Mouse (Mus musculus) lung, embryonic 14.5 days (tissue): Measurements from ENCODE around the gene Slf2. TPM values are rescaled to one million over a fixed set of nuclear protein-coding genes. Genes with fewer than 3 reads are reported as not detected.

Source experiments
- ATAC-seq: fragments of 200-750 bp; cut with Nextera tagmentation; 2 replicates; pipeline ENCODE4 v1.8.0; 2017; ENCODE audit warnings: mild to moderate bottlenecking, moderate TSS enrichment, moderate library complexity; ENCODE audit not compliant: insufficient read depth
- DNase-seq: peaks from one replicate; pipeline ENCODE4 v3.0.0-alpha.2; 2015
- H3K27ac ChIP-seq: fragments of 300-500 bp; sonication (generic); 2 replicates; pipeline ENCODE4 v1.5.1; 2014; ENCODE audit warnings: low read depth, mild to moderate bottlenecking, moderate library complexity
- H3K27me3 ChIP-seq: fragments of 300-500 bp; sonication (generic); 2 replicates; pipeline ENCODE4 v1.6.1; 2014; ENCODE audit warnings: low read length, control low read depth; ENCODE audit not compliant: insufficient read depth
- H3K36me3 ChIP-seq: fragments of 300-500 bp; sonication (generic); 2 replicates; pipeline ENCODE4 v1.6.1; 2014; ENCODE audit warnings: control low read depth; ENCODE audit not compliant: insufficient read depth
- H3K4me1 ChIP-seq: fragments of 300-500 bp; sonication (generic); 2 replicates; pipeline ENCODE4 v1.6.1; 2014; ENCODE audit warnings: antibody characterized with exemption, control low read depth; ENCODE audit not compliant: insufficient read depth
- H3K4me2 ChIP-seq: fragments of 300-500 bp; sonication (generic); 2 replicates; pipeline ENCODE4 v1.6.1; 2014; ENCODE audit warnings: mild to moderate bottlenecking
- H3K4me3 ChIP-seq: fragments of 300-500 bp; sonication (generic); 2 replicates; pipeline ENCODE4 v1.5.1; 2014; ENCODE audit warnings: low read depth, low read length
- H3K9ac ChIP-seq: fragments of 300-500 bp; sonication (generic); 2 replicates; pipeline ENCODE4 v1.6.1; 2014
- H3K9me3 ChIP-seq: fragments of 300-500 bp; sonication (generic); 2 replicates; pipeline ENCODE4 v1.6.1; 2016; ENCODE audit warnings: low read depth, low read length, control low read depth
- CTCF ChIP-seq: IDR thresholded peaks from 2 replicates; pipeline ENCODE4 v1.5.1; 2016; ENCODE audit warnings: antibody characterized with exemption, low read depth
- WGBS: fragments of 180-500 bp; shearing (Covaris S2); extraction: QIAGEN DNeasy Blood & Tissue Kit; methylation state at CpG from one replicate; pipeline ENCODE4 v1.1.7; 2014; 5-methylcytosine and 5-hydroxymethylcytosine counted together
- polyA plus RNA-seq: library from polyadenylated mRNA; unstranded; fragments of >200 nt; fragmentation: Nextera tagmentation; extraction: Ambion mirVana; gene quantifications from 2 replicates; pipeline ENCODE4 v1.2.1, GENCODE M21; 2014

The Slf2 gene
- polyA plus RNA-seq, 1 experiment from 2014 or later: 43.9 TPM

DNA sequence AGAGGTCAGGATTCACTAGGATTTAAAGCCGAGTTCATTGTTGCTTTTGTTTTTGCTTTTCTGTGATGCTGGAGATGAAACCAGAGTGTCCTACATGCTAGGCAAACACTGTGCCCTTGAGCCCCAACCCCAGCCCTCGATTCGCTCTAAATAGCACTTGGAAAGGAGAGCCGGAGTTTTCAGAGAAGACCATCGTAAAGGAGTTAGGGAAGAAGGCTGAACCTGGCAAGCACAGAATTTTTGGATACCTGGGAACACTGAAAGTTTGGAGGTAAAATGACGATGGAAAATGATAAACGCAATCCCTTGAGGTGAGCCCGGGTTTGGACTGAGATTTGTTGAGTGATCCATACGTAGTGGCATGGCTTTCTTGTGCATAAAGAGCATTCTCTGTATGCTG is 57.4 kb downstream of the Slf2 start:
- 21% methylated on average over 9 of the region's 9 CpGs for WGBS
- no peak for DNase-seq
- peak overlapping the region; percentile 70; the same call in 1 of the 2 replicates for H3K9ac ChIP-seq
- H3K4me3 ChIP-seq: peak overlapping the region; percentile 64; the same call in 1 of the 2 replicates
- H3K4me2 ChIP-seq: peak overlapping the region; percentile 100
- peaks cover 10% of the 10 kb centered on the region for H3K4me1 ChIP-seq
- no peaks in the 10 kb centered on the region for H3K36me3 ChIP-seq
- no peak for TF ChIP-seq CTCF
- no peaks in the 10 kb centered on the region for H3K9me3 ChIP-seq
- no peak overlapping the region for H3K27ac ChIP-seq
- no peaks in the 10 kb centered on the region for H3K27me3 ChIP-seq
- ATAC-seq: no peak

DNA sequence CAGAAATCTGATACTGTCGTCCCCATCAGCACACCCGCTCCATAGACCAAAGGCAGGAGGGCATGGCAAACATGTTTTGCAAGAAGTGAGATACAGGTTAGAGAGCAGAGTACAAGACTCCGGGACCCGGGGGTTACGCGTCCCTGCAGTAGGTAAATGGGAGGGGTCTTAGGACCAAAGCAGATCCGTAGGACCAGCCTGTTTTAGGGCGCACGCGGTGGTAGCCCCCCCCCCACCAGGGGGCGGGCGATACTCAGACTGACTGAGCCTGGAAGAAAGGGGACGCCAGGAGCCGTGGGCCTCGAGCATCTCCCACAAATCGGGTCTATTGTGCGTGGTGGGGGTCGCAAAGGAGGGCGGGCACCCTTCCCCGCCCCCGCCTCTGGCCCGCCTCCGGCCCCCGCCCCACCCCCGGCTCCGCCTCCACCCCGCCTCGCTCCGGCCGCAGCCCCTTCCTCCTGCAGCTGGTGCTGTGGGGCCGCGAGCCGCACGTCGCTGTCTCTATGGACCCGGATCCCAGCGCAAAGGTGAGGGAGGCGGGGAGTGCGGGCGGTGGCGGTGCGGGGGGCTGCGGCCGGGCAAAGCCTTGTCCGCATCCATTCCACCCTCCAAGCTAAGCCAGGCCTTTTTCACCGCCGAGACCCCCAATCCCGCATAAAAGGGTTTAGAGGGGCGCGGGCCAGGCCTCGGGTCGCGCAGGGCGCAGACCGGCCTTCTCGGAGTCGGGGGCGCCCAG is 58.0 kb downstream of the Slf2 start, which contains the start of gene Sema4g:
Gene Sema4g, plus strand, starts transcription at position 271 of the 736 bp plus-strand sequence.
- peaks cover 10% of the 10 kb centered on the region for H3K4me1 ChIP-seq
- H3K9ac ChIP-seq: peak within 1 kb of the TSS; percentile 70
- H3K4me2 ChIP-seq: peak within 1 kb of the TSS; percentile 100
- TF ChIP-seq CTCF: peak; percentile 54
- ATAC-seq (peak; percentile 78), DNase-seq (peak; percentile 69)
- no peaks in the 10 kb centered on the region for H3K9me3 ChIP-seq
- H3K4me3 ChIP-seq: peak within 1 kb of the TSS; percentile 64
- H3K36me3 ChIP-seq: no peaks in the 10 kb centered on the region
- WGBS: under 1% methylated on average over 51 of the region's 58 CpGs
- no peaks in the 10 kb centered on the region for H3K27me3 ChIP-seq
- no peak within 1 kb of the TSS for H3K27ac ChIP-seq

DNA sequence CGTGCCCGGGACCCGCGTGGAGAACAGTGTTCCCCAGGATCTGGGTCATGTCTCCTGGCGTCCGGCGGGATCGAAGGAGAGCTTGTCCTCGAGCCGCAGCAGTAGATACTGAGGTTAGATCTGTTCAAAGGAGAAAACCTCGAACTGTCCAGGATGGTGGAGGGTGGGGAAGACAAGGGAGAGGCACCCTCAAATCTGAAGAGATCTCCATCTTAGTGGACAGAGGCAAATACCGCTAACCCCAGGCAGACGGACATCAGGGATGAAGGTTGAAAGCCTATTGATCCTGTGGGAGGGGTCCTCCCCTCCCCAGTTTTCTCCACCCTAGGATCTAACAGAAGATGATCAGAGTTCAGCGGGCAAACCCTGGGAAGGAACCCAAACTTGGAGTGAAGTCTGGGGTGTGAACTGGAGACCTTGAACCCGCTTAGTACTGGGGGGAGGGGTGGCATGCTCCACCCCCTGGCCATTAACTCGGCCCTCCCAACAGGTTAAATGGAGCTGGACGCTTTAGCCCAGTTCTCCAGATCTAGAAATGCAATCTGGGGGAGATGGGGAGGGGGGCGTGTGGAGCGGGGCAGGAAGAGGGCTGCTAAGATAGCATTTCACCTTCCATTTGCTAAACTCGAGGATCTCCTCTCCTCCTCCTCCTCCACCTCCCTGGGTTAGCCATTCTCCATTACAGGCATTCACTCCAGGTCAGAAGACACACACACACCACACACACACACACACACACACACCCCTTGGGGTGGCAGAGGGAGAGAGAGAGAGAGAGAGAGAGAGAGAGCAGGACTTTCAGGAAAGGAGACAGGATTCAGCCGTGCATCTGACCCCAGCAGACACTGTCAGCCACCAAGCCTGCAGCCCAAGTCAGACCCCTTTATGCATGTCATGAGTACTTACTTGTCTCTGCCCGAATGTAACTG is 58.9 kb downstream of the Slf2 start:
- peak; percentile 52 for ATAC-seq

DNA sequence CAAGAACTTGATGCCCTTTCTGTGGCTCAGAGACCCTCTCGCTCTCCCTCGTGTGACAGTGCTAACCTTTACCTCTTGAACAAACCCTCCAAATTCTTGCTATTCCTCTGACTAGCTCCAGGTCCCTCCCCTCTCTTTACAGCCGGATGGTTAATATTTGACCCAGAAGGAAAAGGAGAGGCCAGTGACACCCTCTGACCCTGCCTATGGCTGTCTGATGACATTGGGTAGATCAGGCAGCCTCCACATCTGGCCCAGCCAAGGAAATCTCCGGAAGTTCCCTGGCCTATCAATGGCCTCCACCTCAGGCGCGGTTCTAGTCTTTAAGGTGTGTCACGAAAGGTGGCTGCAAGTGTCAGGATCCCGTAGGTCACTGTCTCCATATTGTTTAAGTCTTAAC is 60.1 kb downstream of the Slf2 start:
- no peak for TF ChIP-seq CTCF
- Histone ChIP-seq H3K9me3 (no peaks in the 10 kb centered on the region), H3K9ac (no peak overlapping the region), H3K27ac (no peak overlapping the region), H3K27me3 (no peaks in the 10 kb centered on the region), H3K4me2 (peak overlapping the region; percentile 8; the same call in 1 of the 2 replicates), H3K4me3 (no peak overlapping the region), H3K36me3 (no peaks in the 10 kb centered on the region), H3K4me1 (peaks cover 10% of the 10 kb centered on the region)
- no peak for DNase-seq
- 59% methylated on average over 8 of the region's 8 CpGs for WGBS
- ATAC-seq: no peak

More for the DNA sequence above, 58.9 kb downstream of the Slf2 start:
- Histone ChIP-seq H3K4me2 (peak overlapping the region; percentile 100), H3K4me1 (peaks cover 10% of the 10 kb centered on the region), H3K4me3 (peak overlapping the region; percentile 64), H3K9ac (peak overlapping the region; percentile 70), H3K27me3 (no peaks in the 10 kb centered on the region), H3K36me3 (no peaks in the 10 kb centered on the region), H3K9me3 (no peaks in the 10 kb centered on the region), H3K27ac (no peak overlapping the region)
- 6% methylated on average over 22 of the region's 22 CpGs for WGBS
- no peak for TF ChIP-seq CTCF
- DNase-seq: no peak

DNA sequence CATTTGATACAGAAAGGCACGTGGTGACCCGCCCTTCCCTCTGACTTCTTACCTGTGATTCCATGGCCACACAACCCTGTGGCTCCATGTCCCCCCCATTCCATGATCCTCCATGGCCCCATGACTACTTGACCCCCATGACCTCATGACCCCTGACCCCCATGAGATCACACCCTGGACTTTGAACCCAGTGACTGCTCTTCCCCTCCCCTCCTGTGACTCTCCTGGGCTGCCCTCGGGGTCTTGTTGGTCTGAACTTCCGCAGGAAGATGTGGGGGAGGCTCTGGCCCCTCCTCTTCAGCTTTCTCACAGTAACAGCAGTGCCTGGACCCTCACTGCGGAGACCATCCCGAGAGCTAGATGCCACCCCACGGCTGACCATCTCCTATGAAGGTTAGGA is 61.3 kb downstream of the Slf2 start:
- DNase-seq (no peak), ATAC-seq (no peak)
- H3K27ac ChIP-seq: no peak overlapping the region
- no peaks in the 10 kb centered on the region for H3K36me3 ChIP-seq
- H3K27me3 ChIP-seq: no peaks in the 10 kb centered on the region
- H3K9me3 ChIP-seq: no peaks in the 10 kb centered on the region
- 49% methylated on average over 7 of the region's 7 CpGs for WGBS
- peaks cover 10% of the 10 kb centered on the region for H3K4me1 ChIP-seq
- H3K4me3 ChIP-seq: no peak overlapping the region
- no peak overlapping the region for H3K4me2 ChIP-seq
- no peak for TF ChIP-seq CTCF
- H3K9ac ChIP-seq: no peak overlapping the region

DNA sequence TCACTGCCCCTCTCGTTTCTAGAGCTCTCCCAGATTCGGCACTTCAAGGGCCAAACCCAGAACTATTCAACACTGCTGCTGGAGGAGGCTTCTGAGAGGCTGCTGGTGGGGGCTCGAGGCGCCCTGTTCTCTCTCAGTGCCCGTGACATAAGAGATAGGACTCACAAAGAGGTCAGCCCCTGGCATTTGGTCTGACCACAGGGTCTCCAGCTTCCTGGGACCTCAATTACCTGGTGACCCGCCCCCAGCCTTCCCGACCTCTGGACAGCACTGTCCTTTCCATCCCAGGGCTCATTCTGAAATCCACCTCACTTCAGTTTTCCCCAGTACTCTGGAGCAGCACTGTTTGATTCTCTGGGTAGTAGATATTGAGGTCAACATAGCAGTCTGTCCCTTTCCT is 61.8 kb downstream of the Slf2 start:
- WGBS: 53% methylated on average over 7 of the region's 7 CpGs
- no peak for TF ChIP-seq CTCF

DNA sequence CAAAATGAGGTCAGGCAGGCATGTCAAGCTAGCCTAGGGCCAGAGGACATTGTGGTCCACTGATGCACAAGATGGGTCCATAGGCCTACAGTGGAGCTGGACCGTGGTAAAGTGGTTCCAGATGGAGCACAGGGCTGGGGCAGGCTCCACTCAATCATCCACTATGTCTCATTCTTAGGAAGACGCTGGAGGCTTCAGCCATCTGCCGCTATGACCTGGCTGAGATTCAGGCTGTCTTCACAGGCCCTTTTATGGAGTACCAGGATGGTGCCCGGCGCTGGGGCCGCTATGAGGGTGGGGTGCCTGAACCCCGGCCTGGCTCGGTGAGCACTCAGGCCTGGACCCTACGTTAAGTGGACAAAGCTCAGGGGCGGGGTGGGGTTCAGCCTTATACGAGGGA is 66.8 kb downstream of the Slf2 start:
- peaks cover 5% of the 10 kb centered on the region; the same call in 1 of the 2 replicates for H3K36me3 ChIP-seq
- no peak overlapping the region for H3K27ac ChIP-seq
- TF ChIP-seq CTCF: no peak
- H3K9me3 ChIP-seq: no peaks in the 10 kb centered on the region
- H3K4me2 ChIP-seq: no peak overlapping the region
- WGBS: 73% methylated on average over 11 of the region's 11 CpGs
- no peaks in the 10 kb centered on the region for H3K27me3 ChIP-seq
- H3K4me3 ChIP-seq: no peak overlapping the region
- no peak overlapping the region for H3K9ac ChIP-seq
- ATAC-seq: no peak
- no peak for DNase-seq
- no peaks in the 10 kb centered on the region for H3K4me1 ChIP-seq

More for the DNA sequence above, 61.8 kb downstream of the Slf2 start:
- DNase-seq (no peak), ATAC-seq (no peak)
- Histone ChIP-seq H3K4me1 (peaks cover 10% of the 10 kb centered on the region), H3K9ac (no peak overlapping the region), H3K36me3 (no peaks in the 10 kb centered on the region), H3K4me3 (no peak overlapping the region), H3K9me3 (no peaks in the 10 kb centered on the region), H3K4me2 (no peak overlapping the region), H3K27ac (no peak overlapping the region), H3K27me3 (no peaks in the 10 kb centered on the region)
